Mouse (Mus musculus) limb, embryonic 14.5 days (tissue): Measurements from ENCODE around the gene Scyl2. TPM values are rescaled to one million over a fixed set of nuclear protein-coding genes. Genes with fewer than 3 reads are reported as not detected.

Source experiments
- ATAC-seq: fragments of 200-750 bp; cut with Nextera tagmentation; 2 replicates; pipeline ENCODE4 v1.8.0; 2017; ENCODE audit warnings: low read depth, moderate number of reproducible peaks, moderate TSS enrichment; ENCODE audit not compliant: low FRiP score
- DNase-seq: peaks from one replicate; pipeline ENCODE4 v3.0.0-alpha.2; 2015; ENCODE audit warnings: low spot score
- H3K27ac ChIP-seq: fragments of 300-500 bp; sonication (generic); replicated peaks from 2 replicates; pipeline ENCODE4 v1.5.1; 2014; ENCODE audit warnings: low read depth, mild to moderate bottlenecking, low read length, moderate library complexity, mixed read lengths
- H3K27me3 ChIP-seq: fragments of 300-500 bp; sonication (generic); 2 replicates; pipeline ENCODE4 v1.6.1; 2014; ENCODE audit warnings: low read length, mixed read lengths; ENCODE audit not compliant: control insufficient read depth, insufficient read depth
- H3K36me3 ChIP-seq: fragments of 300-500 bp; sonication (generic); 2 replicates; pipeline ENCODE4 v1.6.1; 2014; ENCODE audit warnings: mild to moderate bottlenecking, low read length, moderate library complexity, mixed read lengths; ENCODE audit not compliant: control insufficient read depth, insufficient read depth
- H3K4me1 ChIP-seq: fragments of 300-500 bp; sonication (generic); 2 replicates; pipeline ENCODE4 v1.6.1; 2014; ENCODE audit warnings: antibody characterized with exemption, low read length, mixed read lengths; ENCODE audit not compliant: control insufficient read depth, insufficient read depth
- H3K4me2 ChIP-seq: fragments of 300-500 bp; sonication (generic); replicated peaks from 2 replicates; pipeline ENCODE4 v1.6.1; 2014; ENCODE audit warnings: low read depth, mild to moderate bottlenecking, low read length, moderate library complexity; ENCODE audit not compliant: severe bottlenecking
- H3K4me3 ChIP-seq: fragments of 300-500 bp; sonication (generic); replicated peaks from 2 replicates; pipeline ENCODE4 v1.5.1; 2014; ENCODE audit warnings: low read length
- H3K9ac ChIP-seq: fragments of 300-500 bp; sonication (generic); 2 replicates; pipeline ENCODE4 v1.6.1; 2014; ENCODE audit warnings: mild to moderate bottlenecking, low read depth, low read length, moderate library complexity; ENCODE audit not compliant: severe bottlenecking
- H3K9me3 ChIP-seq: fragments of 300-500 bp; sonication (generic); 2 replicates; pipeline ENCODE4 v1.6.1; 2016; ENCODE audit warnings: low read length; ENCODE audit not compliant: control insufficient read depth
- POLR2A ChIP-seq: fragments of 200-500 bp; IDR thresholded peaks from 2 replicates; pipeline ENCODE4 v1.8.0; 2012; ENCODE audit warnings: inconsistent platforms, mild to moderate bottlenecking, moderate library complexity, borderline replicate concordance; ENCODE audit not compliant: insufficient read depth, insufficient read length; ENCODE audit errors: extremely low read depth
- WGBS: fragments of 180-500 bp; shearing (Covaris S2); extraction: QIAGEN DNeasy Blood & Tissue Kit; methylation state at CpG from one replicate; pipeline ENCODE4 v1.1.7; 2014; 5-methylcytosine and 5-hydroxymethylcytosine counted together
- polyA plus RNA-seq, 2 experiments: library from polyadenylated mRNA; depleted of rRNA in 1 of 2; stranded (reverse) in 1 of 2; unstranded in 1 of 2; fragments of >200 nt; fragmentation: Nextera tagmentation in 1 of 2; extraction: Ambion mirVana in 1 of 2; gene quantifications; 2 replicates each; pipeline versions ENCODE4 v1.2.1 to v1.2.3; 2012 to 2014

Gene Scyl2
- polyA plus RNA-seq, 2 experiments: 12.4 to 26.8 TPM

DNA sequence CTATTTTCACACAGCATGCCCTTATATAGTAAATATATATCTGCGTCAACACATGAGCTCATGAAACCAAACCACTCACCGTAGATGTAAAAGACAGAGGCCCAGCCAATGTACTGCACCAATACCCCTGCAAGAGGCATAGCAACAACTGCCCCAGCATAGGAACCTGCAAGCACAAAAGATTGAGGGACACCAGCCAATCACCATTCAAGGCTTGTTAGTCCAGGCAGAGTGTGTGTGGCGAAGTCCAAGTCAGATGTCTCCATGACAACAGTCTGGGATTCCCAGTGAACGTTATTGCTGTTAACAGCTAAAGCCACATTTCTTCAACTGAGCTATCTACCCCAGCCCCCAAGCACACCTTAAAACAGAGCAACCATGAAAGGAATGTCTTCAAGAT, 93.3 kb downstream of the Scyl2 start:
- 64% methylated on average over 4 of the region's 4 CpGs for WGBS
- no peak overlapping the region for H3K4me2 ChIP-seq
- no peaks in the 10 kb centered on the region for H3K36me3 ChIP-seq
- no peaks in the 10 kb centered on the region for H3K4me1 ChIP-seq
- H3K9me3 ChIP-seq: no peaks in the 10 kb centered on the region
- no peaks in the 10 kb centered on the region for H3K27me3 ChIP-seq
- DNase-seq (no peak), ATAC-seq (no peak)
- no peak for TF ChIP-seq POLR2A
- H3K27ac ChIP-seq: no peak overlapping the region
- no peak overlapping the region for H3K4me3 ChIP-seq
- no peak overlapping the region for H3K9ac ChIP-seq

DNA sequence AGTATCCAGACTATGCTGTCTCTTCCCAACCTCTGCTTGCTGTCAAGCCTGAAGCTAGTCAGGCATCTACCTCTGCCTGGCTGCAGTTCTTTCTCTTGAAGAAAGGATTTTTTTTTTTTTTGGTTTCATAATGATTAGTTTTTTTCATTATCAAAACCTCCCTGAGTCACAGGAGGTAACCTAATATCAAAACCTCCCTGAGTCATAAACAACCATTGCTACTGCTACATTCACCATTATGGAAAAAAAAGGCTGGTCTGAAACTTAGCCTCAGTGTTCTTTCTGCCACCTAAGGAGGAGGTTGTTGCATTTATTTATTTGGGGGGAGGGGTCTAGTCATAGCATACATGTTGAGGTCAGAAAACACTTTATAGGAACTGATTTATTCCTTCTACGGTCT, 96.2 kb downstream of the Scyl2 start:
- DNase-seq (no peak), ATAC-seq (no peak)
- no peaks in the 10 kb centered on the region for H3K36me3 ChIP-seq
- no peak overlapping the region for H3K9ac ChIP-seq
- no peak for TF ChIP-seq POLR2A
- H3K4me2 ChIP-seq: no peak overlapping the region
- H3K27me3 ChIP-seq: no peaks in the 10 kb centered on the region
- no peak overlapping the region for H3K27ac ChIP-seq
- no peak overlapping the region for H3K4me3 ChIP-seq
- H3K9me3 ChIP-seq: no peaks in the 10 kb centered on the region
- no peaks in the 10 kb centered on the region for H3K4me1 ChIP-seq
- 85% methylated on average over 1 of the region's 1 CpGs for WGBS

Other genes with a start within 250 kb of the Scyl2 start
- 5.9 and 6.4 TPM in 2 replicates for gene Gas2l3, start 242.3 kb downstream of the Scyl2 start, polyA plus RNA-seq (2012; rRNA removed)
- gene Gas2l3, start 242.3 kb downstream of the Scyl2 start, polyA plus RNA-seq (2014; fragmentation: Nextera tagmentation; extraction: Ambion mirVana): 11.3 and 11.7 TPM in 2 replicates
- gene Nr1h4, start 152.7 kb downstream of the Scyl2 start, polyA plus RNA-seq (2012; rRNA removed): 0.03 and 0.08 TPM in 2 replicates
- gene Nr1h4, start 152.7 kb downstream of the Scyl2 start, polyA plus RNA-seq (2014; fragmentation: Nextera tagmentation; extraction: Ambion mirVana): not detected in 2 replicates
- gene Slc17a8, start 65.0 kb downstream of the Scyl2 start, polyA plus RNA-seq (2012; rRNA removed): 0.03 and 0.09 TPM in 2 replicates
- not detected in 2 replicates for gene Slc17a8, start 65.0 kb downstream of the Scyl2 start, polyA plus RNA-seq (2014; fragmentation: Nextera tagmentation; extraction: Ambion mirVana)
- gene Actr6, start 46.0 kb upstream of the Scyl2 start, polyA plus RNA-seq (2012; rRNA removed): 14.1 and 16.0 TPM in 2 replicates
- gene Actr6, start 46.0 kb upstream of the Scyl2 start, polyA plus RNA-seq (2014; fragmentation: Nextera tagmentation; extraction: Ambion mirVana): 32.1 and 34.3 TPM in 2 replicates
- 21.1 and 28.8 TPM in 2 replicates for gene Uhrf1bp1l, start 58.7 kb upstream of the Scyl2 start, polyA plus RNA-seq (2012; rRNA removed)
- gene Uhrf1bp1l, start 58.7 kb upstream of the Scyl2 start, polyA plus RNA-seq (2014; fragmentation: Nextera tagmentation; extraction: Ambion mirVana): 24.0 and 26.9 TPM in 2 replicates
- 4.3 and 4.5 TPM in 2 replicates for gene Anks1b, start 187.2 kb upstream of the Scyl2 start, polyA plus RNA-seq (2012; rRNA removed)
- 2.6 and 4.3 TPM in 2 replicates for gene Anks1b, start 187.2 kb upstream of the Scyl2 start, polyA plus RNA-seq (2014; fragmentation: Nextera tagmentation; extraction: Ambion mirVana)